Mouse (Mus musculus) C2C12 (cell line): ENCODE measurements around the gene Slc1a3. TPM values are rescaled to one million over a fixed set of nuclear protein-coding genes. Genes with fewer than 3 reads are reported as not detected.

Experiments used
- H3K27me3 ChIP-seq: one replicate; pipeline ENCODE4 v1.6.1; 2011; ENCODE audit not compliant: control insufficient read depth, insufficient read depth, insufficient read length
- H3K36me3 ChIP-seq: one replicate; pipeline ENCODE4 v1.6.1; 2011; ENCODE audit not compliant: control insufficient read depth, insufficient read depth
- H3K4me3 ChIP-seq: one replicate; pipeline ENCODE4 v1.5.1; 2011; ENCODE audit warnings: mild to moderate bottlenecking, control low read depth; ENCODE audit not compliant: poor library complexity, insufficient read depth, severe bottlenecking
- H3K79me2 ChIP-seq: one replicate; pipeline ENCODE4 v1.6.1; 2011; ENCODE audit not compliant: control insufficient read depth, insufficient read depth
- H3K79me3 ChIP-seq: one replicate; pipeline ENCODE4 v1.6.1; 2011; ENCODE audit warnings: low read depth, control low read depth
- H3ac ChIP-seq: one replicate; pipeline ENCODE3; 2011; ENCODE audit warnings: low read depth; ENCODE audit not compliant: control insufficient read depth, insufficient read length
- CEBPB ChIP-seq: IDR thresholded peaks from one replicate; pipeline ENCODE4 v1.6.1; 2011; ENCODE audit warnings: low read depth, mild to moderate bottlenecking, control low read depth, moderate library complexity
- CTCF ChIP-seq: IDR thresholded peaks from one replicate; pipeline ENCODE4 v1.5.1; 2011; ENCODE audit not compliant: control insufficient read depth, insufficient read depth, insufficient read length
- FOSL1 ChIP-seq: IDR thresholded peaks from one replicate; pipeline ENCODE4 v1.8.0; 2011; ENCODE audit warnings: mild to moderate bottlenecking, low read length; ENCODE audit not compliant: poor library complexity, insufficient read depth, severe bottlenecking
- MAX ChIP-seq: IDR thresholded peaks from one replicate; pipeline ENCODE4 v1.6.1; 2011; ENCODE audit warnings: mild to moderate bottlenecking, control low read depth
- MYOD1 ChIP-seq: IDR thresholded peaks from one replicate; pipeline ENCODE4 v1.6.1; 2011; ENCODE audit warnings: low read depth; ENCODE audit not compliant: control insufficient read depth, insufficient read length
- MYOG ChIP-seq: IDR thresholded peaks from one replicate; pipeline ENCODE4 v1.6.1; 2011; ENCODE audit not compliant: control insufficient read depth, insufficient read length; ENCODE audit errors: extremely low read depth
- USF1 ChIP-seq: IDR thresholded peaks from one replicate; pipeline ENCODE4 v1.6.1; 2011; ENCODE audit warnings: low read depth, mild to moderate bottlenecking, control low read depth, moderate library complexity
- polyA plus RNA-seq: library from polyadenylated mRNA; unstranded; fragments of >200 nt; fragmentation: generic; extraction: Trizol; gene quantifications from one replicate; pipeline ENCODE4 v1.2.1, GENCODE M21; 2012; ENCODE audit warnings: missing spikeins

Slc1a3 gene
- polyA plus RNA-seq, 1 experiment: 3.8 TPM

DNA sequence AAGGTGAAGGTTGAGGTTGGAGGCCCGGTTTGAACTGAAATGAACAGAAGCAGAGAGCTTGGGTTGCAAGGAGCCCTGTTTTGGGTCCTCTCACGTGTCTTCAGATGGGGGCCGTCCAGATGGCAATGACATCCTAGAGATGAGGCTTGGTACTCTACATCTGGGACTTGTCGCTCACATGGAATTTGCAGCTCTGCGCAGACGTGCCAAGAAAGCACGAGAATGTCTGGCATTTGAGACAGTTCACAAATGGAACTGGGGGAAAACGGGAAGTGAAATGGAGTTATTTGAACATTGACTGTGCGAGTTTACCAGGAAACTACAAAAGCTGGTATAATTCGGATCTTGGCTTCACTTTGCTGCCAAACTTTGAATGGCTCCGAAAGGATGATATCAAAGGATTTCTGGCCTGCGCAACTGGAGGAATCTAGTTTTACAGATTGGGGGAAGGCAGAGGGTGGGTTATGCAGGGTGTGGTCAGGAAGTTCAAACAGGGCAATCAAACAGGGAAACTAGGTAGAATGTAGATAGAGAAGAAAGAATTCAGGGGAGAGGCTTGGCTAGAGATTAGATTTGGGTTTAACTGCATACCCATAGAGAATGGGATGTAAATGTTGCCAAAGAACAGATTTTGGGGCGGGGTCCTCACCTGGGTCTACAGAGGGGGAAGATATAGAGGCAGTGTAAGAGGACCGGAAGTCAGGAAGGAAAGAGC lies 12.0 kb upstream of the Slc1a3 start:
- no peak for TF ChIP-seq CEBPB
- TF ChIP-seq MYOD1: no peak
- no peak for TF ChIP-seq USF1
- TF ChIP-seq FOSL1: no peak
- no peak for TF ChIP-seq MAX
- H3K79me3 ChIP-seq: no peaks in the 10 kb centered on the region
- no peak overlapping the region for H3ac ChIP-seq
- no peaks in the 10 kb centered on the region for H3K79me2 ChIP-seq
- no peaks in the 10 kb centered on the region for H3K36me3 ChIP-seq
- no peaks in the 10 kb centered on the region for H3K27me3 ChIP-seq
- H3K4me3 ChIP-seq: no peak overlapping the region

DNA sequence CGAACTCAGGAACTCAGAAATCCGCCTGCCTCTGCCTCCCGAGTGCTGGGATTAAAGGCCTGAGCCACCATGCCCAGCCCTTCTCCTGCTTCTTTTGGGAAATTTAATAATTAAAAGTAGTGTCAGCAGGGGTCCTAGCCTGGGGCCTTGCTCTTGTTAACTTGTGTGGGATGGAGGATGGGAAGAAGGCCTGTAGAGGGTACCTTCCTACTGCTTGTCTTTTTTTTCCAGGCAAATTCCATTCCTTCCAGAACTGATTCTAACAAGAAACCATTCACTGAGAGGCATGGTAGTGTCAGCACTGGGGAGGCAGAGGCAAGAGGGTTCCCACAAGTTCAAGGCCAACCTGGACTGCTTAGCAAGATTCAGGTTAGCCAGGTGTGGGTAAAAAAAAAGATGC lies 11.2 kb upstream of the Slc1a3 start:
- no peaks in the 10 kb centered on the region for H3K79me2 ChIP-seq
- no peaks in the 10 kb centered on the region for H3K79me3 ChIP-seq
- H3K27me3 ChIP-seq: no peaks in the 10 kb centered on the region
- no peak overlapping the region for H3K4me3 ChIP-seq
- H3K36me3 ChIP-seq: no peaks in the 10 kb centered on the region
- TF ChIP-seq MAX (no peak), CEBPB (no peak), MYOD1 (no peak), USF1 (no peak), FOSL1 (no peak), MYOG (no peak)
- H3ac ChIP-seq: no peak overlapping the region

DNA sequence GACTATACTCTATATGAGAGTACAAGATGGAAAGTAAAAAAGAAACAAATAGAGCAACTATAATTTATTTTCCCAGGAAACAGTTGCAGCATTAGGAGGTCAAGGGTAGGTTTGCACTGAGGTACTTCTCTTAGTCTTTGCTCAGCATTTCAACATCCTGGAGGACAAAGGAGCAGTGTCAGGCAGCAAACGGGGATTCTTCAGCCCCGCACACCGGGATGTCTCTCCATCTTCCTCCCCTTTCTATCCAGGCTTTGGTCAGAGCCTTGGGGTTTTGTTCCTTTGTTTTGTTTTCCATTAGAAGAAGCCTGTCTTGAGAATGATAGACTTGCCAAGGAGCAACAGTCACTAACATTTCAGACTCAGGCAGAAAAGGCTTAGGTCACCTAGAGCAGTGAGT lies 10.4 kb upstream of the Slc1a3 start:
- Histone ChIP-seq H3K4me3 (no peak overlapping the region), H3K79me2 (no peaks in the 10 kb centered on the region), H3K36me3 (no peaks in the 10 kb centered on the region), H3K27me3 (no peaks in the 10 kb centered on the region), H3K79me3 (no peaks in the 10 kb centered on the region), H3ac (no peak overlapping the region)
- TF ChIP-seq MYOG (no peak), MYOD1 (no peak), CEBPB (no peak), CTCF (no peak), MAX (no peak), FOSL1 (no peak), USF1 (no peak)

DNA sequence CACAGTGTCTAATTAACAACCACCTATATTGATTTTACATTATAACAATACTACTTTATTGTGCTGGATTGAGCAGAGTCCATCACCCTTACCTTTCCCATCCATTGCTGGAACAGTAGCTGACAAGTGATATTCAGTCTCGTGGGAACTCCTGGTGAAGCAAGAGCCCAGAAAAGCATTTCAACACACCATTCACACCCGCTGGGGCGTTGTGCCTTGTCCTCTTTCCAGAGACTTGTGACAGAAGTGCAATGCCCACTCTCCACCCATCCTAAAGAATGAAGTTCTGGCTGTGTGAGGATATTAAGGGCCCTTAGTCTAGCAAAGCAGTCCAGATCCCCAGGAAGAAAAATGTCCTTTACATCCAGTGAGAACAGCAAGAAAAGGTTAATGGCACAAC lies 7.9 kb upstream of the Slc1a3 start:
- no peaks in the 10 kb centered on the region for H3K79me3 ChIP-seq
- no peaks in the 10 kb centered on the region for H3K79me2 ChIP-seq
- no peak overlapping the region for H3K4me3 ChIP-seq
- H3K36me3 ChIP-seq: no peaks in the 10 kb centered on the region
- TF ChIP-seq CEBPB (no peak), USF1 (no peak), MAX (no peak), MYOG (no peak), FOSL1 (no peak), MYOD1 (no peak), CTCF (no peak)
- H3K27me3 ChIP-seq: no peaks in the 10 kb centered on the region
- H3ac ChIP-seq: no peak overlapping the region

DNA sequence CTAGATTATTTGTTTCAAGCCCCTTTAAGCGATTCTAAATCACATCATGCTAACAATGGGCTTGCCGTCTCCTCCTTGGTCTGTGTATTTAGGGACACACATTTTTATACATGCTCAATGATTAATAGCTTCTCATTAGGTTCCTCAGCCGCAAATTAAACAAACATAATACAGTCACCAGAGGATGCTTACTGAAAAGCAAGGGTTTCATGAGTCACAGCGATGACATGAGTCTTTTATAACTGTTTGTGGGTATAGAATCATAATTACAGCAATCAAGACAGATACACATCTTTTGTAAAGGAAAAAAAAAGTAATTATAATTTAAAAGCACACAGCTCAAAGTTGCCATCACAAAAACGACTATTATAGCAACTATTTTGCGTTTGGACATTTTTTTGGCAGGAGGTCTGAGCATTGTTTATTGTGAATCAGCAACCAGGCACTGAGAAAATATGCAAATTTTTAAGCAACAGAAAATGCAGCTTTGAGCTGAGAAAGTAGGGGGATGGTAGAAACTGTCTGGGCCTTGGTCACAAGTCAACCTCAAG lies 6.5 kb upstream of the Slc1a3 start:
- Histone ChIP-seq H3K4me3 (no peak overlapping the region), H3ac (no peak overlapping the region), H3K27me3 (no peaks in the 10 kb centered on the region), H3K79me2 (no peaks in the 10 kb centered on the region), H3K79me3 (no peaks in the 10 kb centered on the region), H3K36me3 (no peaks in the 10 kb centered on the region)
- TF ChIP-seq CTCF (no peak), MYOD1 (no peak), FOSL1 (no peak), USF1 (no peak), MYOG (no peak), CEBPB (no peak), MAX (no peak)

DNA sequence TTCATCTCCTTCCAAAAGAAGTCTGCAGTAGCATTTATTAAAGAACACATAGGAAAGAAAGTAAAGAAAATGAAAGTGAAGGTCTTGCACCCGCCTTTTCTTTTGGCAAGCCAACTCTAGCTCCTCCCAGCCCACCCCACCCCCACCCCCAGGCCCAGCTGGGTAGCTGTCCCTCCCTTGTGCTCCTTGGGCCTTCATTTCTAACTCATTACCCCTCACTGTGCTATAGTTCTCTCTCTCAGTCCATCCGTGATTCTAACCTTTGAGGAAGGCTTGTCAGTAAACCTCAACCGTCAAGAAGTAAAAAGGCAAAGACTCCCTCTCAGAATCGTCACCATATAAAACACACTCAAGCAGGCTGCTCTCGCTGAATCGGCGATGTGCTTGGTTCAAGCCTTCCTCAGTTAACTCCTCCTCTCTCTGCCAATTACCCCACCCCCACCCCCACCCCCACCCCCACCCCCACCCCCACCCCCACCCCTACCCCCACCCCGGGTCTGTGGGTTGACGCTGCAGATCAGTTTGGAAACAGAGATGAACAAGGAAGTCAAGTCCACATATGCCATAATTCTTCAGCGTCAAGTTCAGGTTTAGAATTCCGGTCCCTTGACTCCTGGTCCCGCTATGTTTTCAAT lies 5.9 kb upstream of the Slc1a3 start:
- Histone ChIP-seq H3K79me3 (no peaks in the 10 kb centered on the region), H3ac (no peak overlapping the region), H3K4me3 (no peak overlapping the region), H3K27me3 (no peaks in the 10 kb centered on the region), H3K79me2 (no peaks in the 10 kb centered on the region), H3K36me3 (no peaks in the 10 kb centered on the region)
- TF ChIP-seq MAX: no peak
- TF ChIP-seq FOSL1: no peak
- TF ChIP-seq MYOD1: no peak
- TF ChIP-seq USF1: no peak
- TF ChIP-seq CTCF: no peak
- TF ChIP-seq CEBPB: no peak
- no peak for TF ChIP-seq MYOG
